Mouse (Mus musculus): ENCODE data around the gene E330021D16Rik. TPM values are rescaled to one million over a fixed set of nuclear protein-coding genes. Genes with fewer than 3 reads are reported as not detected.

E330021D16Rik gene
- total and polyA plus RNA-seq, 2 experiments from 2014 or later = not detected

GRCm38 (mm10) chr6:136364430-136365098, 50.8 kb downstream of the E330021D16Rik start:
- 65% methylated on average over 12 of the region's 12 CpGs for WGBS
- H3K4me2 ChIP-seq (ENCODE audit: low read depth, low read length) = no peak overlapping the region
- H3K27ac ChIP-seq = no peak overlapping the region
- H3K27me3 ChIP-seq (ENCODE audit: insufficient read depth, low read length) = no peaks in the 10 kb centered on the region
- ATAC-seq (no peak), DNase-seq (ENCODE audit: low spot score) (no peak)
- no peaks in the 10 kb centered on the region for H3K4me1 ChIP-seq (ENCODE audit: insufficient read depth, low read length)
- H3K4me3 ChIP-seq (ENCODE audit: low read length) = no peak overlapping the region
- H3K9ac ChIP-seq (replicated peaks; ENCODE audit: low read length) = no peak overlapping the region
- no peaks in the 10 kb centered on the region for H3K36me3 ChIP-seq (ENCODE audit: insufficient read depth, low read length)
- no peak for TF ChIP-seq CTCF (IDR thresholded peaks at IDR 0.05; ENCODE audit: low read depth)
- no peaks in the 10 kb centered on the region for H3K9me3 ChIP-seq (ENCODE audit: low read length)

GRCm38 (mm10) chr6:136364008-136364407, 51.4 kb downstream of the E330021D16Rik start:
- DNase-seq (ENCODE audit: low spot score) (no peak), ATAC-seq (no peak)
- H3K9ac ChIP-seq (replicated peaks; ENCODE audit: low read length) = no peak overlapping the region
- no peaks in the 10 kb centered on the region for H3K4me1 ChIP-seq (ENCODE audit: insufficient read depth, low read length)
- no peaks in the 10 kb centered on the region for H3K9me3 ChIP-seq (ENCODE audit: low read length)
- no peak overlapping the region for H3K4me2 ChIP-seq (ENCODE audit: low read depth, low read length)
- no peak overlapping the region for H3K4me3 ChIP-seq (ENCODE audit: low read length)
- no peaks in the 10 kb centered on the region for H3K36me3 ChIP-seq (ENCODE audit: insufficient read depth, low read length)
- H3K27ac ChIP-seq = no peak overlapping the region
- WGBS = 52% methylated on average over 4 of the region's 4 CpGs
- TF ChIP-seq CTCF (IDR thresholded peaks at IDR 0.05; ENCODE audit: low read depth) = no peak
- no peaks in the 10 kb centered on the region for H3K27me3 ChIP-seq (ENCODE audit: insufficient read depth, low read length)

GRCm38 (mm10) chr6:136363313-136363712, 52.1 kb downstream of the E330021D16Rik start:
- Histone ChIP-seq H3K9me3 (ENCODE audit: low read length) (no peaks in the 10 kb centered on the region), H3K9ac (replicated peaks; ENCODE audit: low read length) (no peak overlapping the region), H3K27ac (no peak overlapping the region), H3K36me3 (ENCODE audit: insufficient read depth, low read length) (no peaks in the 10 kb centered on the region), H3K4me2 (ENCODE audit: low read depth, low read length) (no peak overlapping the region), H3K27me3 (ENCODE audit: insufficient read depth, low read length) (no peaks in the 10 kb centered on the region), H3K4me3 (ENCODE audit: low read length) (no peak overlapping the region), H3K4me1 (ENCODE audit: insufficient read depth, low read length) (no peaks in the 10 kb centered on the region)
- no peak for TF ChIP-seq CTCF (IDR thresholded peaks at IDR 0.05; ENCODE audit: low read depth)
- 86% methylated on average over 8 of the region's 8 CpGs for WGBS
- ATAC-seq (no peak), DNase-seq (ENCODE audit: low spot score) (no peak)

- Histone ChIP-seq H3K9me3 (ENCODE audit: low read length) (no peaks in the 10 kb centered on the region), H3K27ac (no peak overlapping the region), H3K36me3 (ENCODE audit: insufficient read depth, low read length) (no peaks in the 10 kb centered on the region), H3K27me3 (ENCODE audit: insufficient read depth, low read length) (no peaks in the 10 kb centered on the region), H3K4me2 (ENCODE audit: low read depth, low read length) (no peak overlapping the region), H3K4me1 (ENCODE audit: insufficient read depth, low read length) (no peaks in the 10 kb centered on the region), H3K9ac (replicated peaks; ENCODE audit: low read length) (no peak overlapping the region), H3K4me3 (ENCODE audit: low read length) (no peak overlapping the region)
- ATAC-seq (no peak), DNase-seq (ENCODE audit: low spot score) (no peak)
- no peak for TF ChIP-seq CTCF (IDR thresholded peaks at IDR 0.05; ENCODE audit: low read depth)
- WGBS = 66% methylated on average over 5 of the region's 5 CpGs
Measured at GRCm38 (mm10) chr6:136358471-136358870, 56.9 kb downstream of the E330021D16Rik start.

- Histone ChIP-seq H3K27ac (no peak overlapping the region), H3K4me1 (ENCODE audit: insufficient read depth, low read length) (no peaks in the 10 kb centered on the region), H3K27me3 (ENCODE audit: insufficient read depth, low read length) (no peaks in the 10 kb centered on the region), H3K36me3 (ENCODE audit: insufficient read depth, low read length) (no peaks in the 10 kb centered on the region), H3K4me2 (ENCODE audit: low read depth, low read length) (no peak overlapping the region), H3K9me3 (ENCODE audit: low read length) (no peaks in the 10 kb centered on the region), H3K4me3 (ENCODE audit: low read length) (no peak overlapping the region), H3K9ac (replicated peaks; ENCODE audit: low read length) (no peak overlapping the region)
- WGBS = 43% methylated on average over 11 of the region's 11 CpGs
- ATAC-seq (peak; percentile 73), DNase-seq (ENCODE audit: low spot score) (peak; percentile 91)
- TF ChIP-seq CTCF (IDR thresholded peaks at IDR 0.05; ENCODE audit: low read depth) = peak; percentile 92
Measured at GRCm38 (mm10) chr6:136353399-136354184, 61.8 kb downstream of the E330021D16Rik start.

Other genes with a start within 250 kb of the E330021D16Rik start
- 45.8 and 55.1 TPM in 2 replicates for gene Grin2b, start 242.1 kb downstream of the E330021D16Rik start, total RNA-seq (2014; rRNA removed)
- 56.3 and 67.0 TPM in 2 replicates for gene Grin2b, start 242.1 kb downstream of the E330021D16Rik start, polyA plus RNA-seq (2015; fragmentation: Nextera tagmentation; extraction: Ambion mirVana)
- not detected in 2 replicates for gene Gm8994, start 88.0 kb downstream of the E330021D16Rik start, total RNA-seq (2014; rRNA removed)
- not detected in 2 replicates for gene Gm8994, start 88.0 kb downstream of the E330021D16Rik start, polyA plus RNA-seq (2015; fragmentation: Nextera tagmentation; extraction: Ambion mirVana)
- gene Atf7ip, start 90.6 kb upstream of the E330021D16Rik start, total RNA-seq (2014; rRNA removed) = 39.4 and 42.8 TPM in 2 replicates
- 22.9 and 25.6 TPM in 2 replicates for gene Atf7ip, start 90.6 kb upstream of the E330021D16Rik start, polyA plus RNA-seq (2015; fragmentation: Nextera tagmentation; extraction: Ambion mirVana)
- gene Plbd1, start 246.4 kb upstream of the E330021D16Rik start, total RNA-seq (2014; rRNA removed) = 0.32 TPM in 1 of 2 replicates, not detected in the other
- 1.3 and 1.4 TPM in 2 replicates for gene Plbd1, start 246.4 kb upstream of the E330021D16Rik start, polyA plus RNA-seq (2015; fragmentation: Nextera tagmentation; extraction: Ambion mirVana)